Mouse (Mus musculus) liver, embryonic 14.5 days (tissue): ENCODE results near the gene Wbp1l. TPM values are rescaled to one million over a fixed set of nuclear protein-coding genes. Genes with fewer than 3 reads are reported as not detected.

ENCODE experiments used
- ATAC-seq: fragments of 200-750 bp; cut with Nextera tagmentation; 2 replicates; pipeline ENCODE4 v1.8.0; 2017; ENCODE audit warnings: moderate number of reproducible peaks, mild to moderate bottlenecking, moderate library complexity; ENCODE audit not compliant: insufficient read depth
- DNase-seq, 3 experiments: peaks; one replicate each; pipeline ENCODE4 v3.0.0-alpha.2; 2012 to 2013; ENCODE audit warnings: low read depth in 3 of 3, low spot score in 3 of 3
- H3K27ac ChIP-seq: fragments of 300-500 bp; sonication (generic); 2 replicates; pipeline ENCODE4 v1.5.1; 2014; ENCODE audit warnings: moderate library complexity, mild to moderate bottlenecking, control low read depth, inconsistent platforms
- H3K27me3 ChIP-seq: fragments of 300-500 bp; sonication (generic); 2 replicates; pipeline ENCODE4 v1.6.1; 2014; ENCODE audit warnings: mild to moderate bottlenecking, low read length, moderate library complexity; ENCODE audit not compliant: control insufficient read depth, insufficient read depth
- H3K36me3 ChIP-seq: fragments of 300-500 bp; sonication (generic); replicated peaks from 2 replicates; pipeline ENCODE4 v1.6.1; 2014; ENCODE audit warnings: low read depth; ENCODE audit not compliant: control insufficient read depth, insufficient read depth
- H3K4me1 ChIP-seq, 2 experiments: fragments of 200-500 bp in 1 of 2; fragments of 300-500 bp in 1 of 2; sonication (generic) in 1 of 2; replicated peaks; 2 replicates each; pipeline ENCODE4 v1.6.1; 2012 to 2014; ENCODE audit warnings: antibody characterized with exemption in 1 of 2, inconsistent platforms in 1 of 2, low read length in 1 of 2; ENCODE audit not compliant: control insufficient read depth in 2 of 2, insufficient read depth in 2 of 2
- H3K4me2 ChIP-seq: fragments of 300-500 bp; sonication (generic); 2 replicates; pipeline ENCODE4 v1.6.1; 2014; ENCODE audit warnings: low read depth, mild to moderate bottlenecking, control low read depth, moderate library complexity
- H3K4me3 ChIP-seq, 2 experiments: fragments of 200-500 bp in 1 of 2; fragments of 300-500 bp in 1 of 2; sonication (generic) in 1 of 2; 2 replicates each; pipeline ENCODE4 v1.5.1; 2012 to 2014; ENCODE audit warnings: low read depth in 2 of 2, low read length in 2 of 2, mild to moderate bottlenecking in 2 of 2, control low read depth in 1 of 2, inconsistent platforms in 1 of 2, moderate library complexity in 1 of 2; ENCODE audit not compliant: insufficient read depth in 1 of 2
- H3K9ac ChIP-seq: fragments of 300-500 bp; sonication (generic); replicated peaks from 2 replicates; pipeline ENCODE4 v1.6.1; 2014; ENCODE audit warnings: mild to moderate bottlenecking, control low read depth, moderate library complexity
- H3K9me3 ChIP-seq: fragments of 300-500 bp; sonication (generic); 2 replicates; pipeline ENCODE4 v1.6.1; 2016; ENCODE audit warnings: low read length, mixed read lengths; ENCODE audit not compliant: control insufficient read depth
- CTCF ChIP-seq: IDR thresholded peaks from 2 replicates; pipeline ENCODE4 v1.5.1; 2016; ENCODE audit warnings: antibody characterized with exemption, low read depth, control low read depth
- EP300 ChIP-seq: IDR thresholded peaks from 2 replicates; pipeline ENCODE4 v1.6.1; 2016; ENCODE audit warnings: antibody characterized with exemption, low read depth
- WGBS: fragments of 180-500 bp; shearing (Covaris S2); extraction: QIAGEN DNeasy Blood & Tissue Kit; methylation state at CpG from one replicate; pipeline ENCODE4 v1.1.7; 2014; ENCODE audit not compliant: insufficient replicate concordance; 5-methylcytosine and 5-hydroxymethylcytosine counted together
- polyA plus RNA-seq, 2 experiments: library from polyadenylated mRNA; depleted of rRNA in 1 of 2; stranded (reverse) in 1 of 2; unstranded in 1 of 2; fragments of >200 nt; fragmentation: Nextera tagmentation in 1 of 2; extraction: Ambion mirVana in 1 of 2; gene quantifications; 2 replicates each; pipeline versions ENCODE4 v1.2.1 to v1.2.3; 2012 to 2014

Wbp1l gene
- polyA plus RNA-seq, 2 experiments, result 9.8 to 10.6 TPM

GRCm38 (mm10) chr19:46662784-46663183 is 63.9 kb downstream of the Wbp1l start:
- Histone ChIP-seq H3K4me2 (no peak overlapping the region), H3K4me3 (no peak overlapping the region), H3K9ac (no peak overlapping the region), H3K27me3 (no peaks in the 10 kb centered on the region; the same call in 1 of the 2 replicates), H3K4me1 (peaks cover 0 to 12% of the 10 kb centered on the region in 2 experiments; a peak in 2 of 4 replicates), H3K27ac (no peak overlapping the region), H3K36me3 (no peaks in the 10 kb centered on the region), H3K9me3 (no peaks in the 10 kb centered on the region)
- TF ChIP-seq CTCF (no peak), EP300 (no peak)
- WGBS, result 60% methylated on average over 6 of the region's 6 CpGs
- DNase-seq, result no peak
- ATAC-seq, result no peak

- DNase-seq, result no peak
Observed at GRCm38 (mm10) chr19:46665474-46665873, 66.6 kb downstream of the Wbp1l start.

GRCm38 (mm10) chr19:46667300-46667699 is 68.4 kb downstream of the Wbp1l start:
- no peak overlapping the region for H3K27ac ChIP-seq
- H3K9ac ChIP-seq, result no peak overlapping the region
- ATAC-seq (no peak), DNase-seq (no peak)
- peaks cover 0 to 20% of the 10 kb centered on the region in 2 experiments; a peak in 2 of 4 replicates for H3K4me1 ChIP-seq
- no peaks in the 10 kb centered on the region for H3K9me3 ChIP-seq
- WGBS, result 43% methylated on average over 11 of the region's 11 CpGs
- no peaks in the 10 kb centered on the region; the same call in 1 of the 2 replicates for H3K27me3 ChIP-seq
- no peaks in the 10 kb centered on the region for H3K36me3 ChIP-seq
- TF ChIP-seq EP300, result no peak
- TF ChIP-seq CTCF, result no peak
- 0 out of 2 replicates have a peak overlapping the region, but pooled peaks have one; percentile 3 for H3K4me2 ChIP-seq
- no peak overlapping the region for H3K4me3 ChIP-seq

More at GRCm38 (mm10) chr19:46665474-46665873, 66.6 kb downstream of the Wbp1l start:
- no peak overlapping the region for H3K27ac ChIP-seq
- no peak overlapping the region for H3K9ac ChIP-seq
- H3K27me3 ChIP-seq, result no peaks in the 10 kb centered on the region; the same call in 1 of the 2 replicates
- H3K4me2 ChIP-seq, result no peak overlapping the region
- H3K4me1 ChIP-seq, result peaks cover 0 to 23% of the 10 kb centered on the region in 2 experiments; a peak in 2 of 4 replicates
- H3K4me3 ChIP-seq, result no peak overlapping the region
- WGBS, result 56% methylated on average over 7 of the region's 7 CpGs
- no peaks in the 10 kb centered on the region for H3K9me3 ChIP-seq
- H3K36me3 ChIP-seq, result no peaks in the 10 kb centered on the region
- TF ChIP-seq EP300 (no peak), CTCF (no peak)
- no peak for ATAC-seq

GRCm38 (mm10) chr19:46668263-46668662 is 69.4 kb downstream of the Wbp1l start:
- no peaks in the 10 kb centered on the region; the same call in 1 of the 2 replicates for H3K27me3 ChIP-seq
- no peak overlapping the region for H3K4me2 ChIP-seq
- no peak overlapping the region for H3K27ac ChIP-seq

DNA sequence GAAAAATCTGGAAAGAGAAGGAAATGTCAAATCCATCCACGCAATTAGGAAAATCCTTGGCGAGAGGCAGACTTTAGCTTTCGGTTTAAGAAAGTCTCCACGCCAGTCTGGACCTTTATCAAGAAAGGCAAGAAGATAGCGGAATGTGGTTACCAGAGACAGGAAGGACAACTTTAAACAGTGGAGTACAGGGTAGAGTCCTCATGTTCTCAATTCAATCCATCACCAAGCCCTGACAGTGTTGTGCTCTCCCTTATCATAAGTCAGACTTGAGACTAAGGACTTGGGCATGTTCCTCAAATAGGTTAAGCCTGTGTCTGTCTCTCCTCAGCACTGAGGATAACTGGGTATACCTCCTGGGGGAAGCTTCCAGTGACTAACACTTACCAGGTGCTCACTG is 70.9 kb downstream of the Wbp1l start:
- Histone ChIP-seq H3K4me1 (peaks cover 0 to 19% of the 10 kb centered on the region in 2 experiments; a peak in 2 of 4 replicates), H3K9ac (no peak overlapping the region), H3K4me3 (no peak overlapping the region), H3K27me3 (no peaks in the 10 kb centered on the region; the same call in 1 of the 2 replicates), H3K27ac (no peak overlapping the region), H3K4me2 (no peak overlapping the region), H3K36me3 (no peaks in the 10 kb centered on the region), H3K9me3 (no peaks in the 10 kb centered on the region)
- WGBS, result 18% methylated on average over 5 of the region's 5 CpGs
- TF ChIP-seq EP300 (no peak), CTCF (no peak)
- no peak for DNase-seq
- ATAC-seq, result no peak

More at GRCm38 (mm10) chr19:46668263-46668662, 69.4 kb downstream of the Wbp1l start:
- TF ChIP-seq EP300 (no peak), CTCF (no peak)
- 65% methylated on average over 10 of the region's 10 CpGs for WGBS
- peaks cover 0 to 19% of the 10 kb centered on the region in 2 experiments; a peak in 2 of 4 replicates for H3K4me1 ChIP-seq
- no peak overlapping the region for H3K4me3 ChIP-seq
- no peak overlapping the region for H3K9ac ChIP-seq
- no peaks in the 10 kb centered on the region for H3K9me3 ChIP-seq
- no peaks in the 10 kb centered on the region for H3K36me3 ChIP-seq
- ATAC-seq, result peak; percentile 73
- DNase-seq, result peak; percentile 39 to 49 (median 47)
